Mouse (Mus musculus): Measurements from ENCODE around the gene Pctp. TPM values are rescaled to one million over a fixed set of nuclear protein-coding genes. Genes with fewer than 3 reads are reported as not detected.

Pctp gene
- polyA plus RNA-seq, 1 experiment from 2014 or later, result 8.3 TPM

- peak overlapping the region; percentile 58; the same call in 1 of the 2 replicates for H3K27ac ChIP-seq (ENCODE audit: low read depth)
- peak overlapping the region; percentile 67 for H3K4me2 ChIP-seq
- no peaks in the 10 kb centered on the region for H3K9me3 ChIP-seq (ENCODE audit: low read depth, low read length)
- DNase-seq (peak; percentile 89), ATAC-seq (ENCODE audit: insufficient read depth) (peak; percentile 58; the same call in 1 of the 2 replicates)
- H3K9ac ChIP-seq, result no peak overlapping the region; the same call in 1 of the 2 replicates
- peak overlapping the region; percentile 20 for H3K4me3 ChIP-seq (ENCODE audit: low read depth, low read length)
- H3K36me3 ChIP-seq (ENCODE audit: insufficient read depth), result no peaks in the 10 kb centered on the region
- peaks cover 23% of the 10 kb centered on the region for H3K4me1 ChIP-seq (ENCODE audit: insufficient read depth)
- peaks cover 9% of the 10 kb centered on the region; the same call in 1 of the 2 replicates for H3K27me3 ChIP-seq (ENCODE audit: insufficient read depth, low read length)
- 22% methylated on average over 10 of the region's 10 CpGs for WGBS
- no peak for TF ChIP-seq CTCF (IDR thresholded peaks at IDR 0.05; ENCODE audit: low read depth)
Measured at GRCm38 (mm10) chr11:90029354-90029753, 26.7 kb upstream of the Pctp start.

GRCm38 (mm10) chr11:90028746-90029145 is 26.1 kb upstream of the Pctp start:
- no peak for ATAC-seq (ENCODE audit: insufficient read depth)
- peaks cover 23% of the 10 kb centered on the region for H3K4me1 ChIP-seq (ENCODE audit: insufficient read depth)
- 85% methylated on average over 8 of the region's 8 CpGs for WGBS
- no peak for DNase-seq
- H3K9ac ChIP-seq, result no peak overlapping the region
- no peak overlapping the region for H3K27ac ChIP-seq (ENCODE audit: low read depth)
- TF ChIP-seq CTCF (IDR thresholded peaks at IDR 0.05; ENCODE audit: low read depth), result no peak
- peaks cover 9% of the 10 kb centered on the region; the same call in 1 of the 2 replicates for H3K27me3 ChIP-seq (ENCODE audit: insufficient read depth, low read length)
- no peaks in the 10 kb centered on the region for H3K9me3 ChIP-seq (ENCODE audit: low read depth, low read length)
- H3K4me3 ChIP-seq (ENCODE audit: low read depth, low read length), result no peak overlapping the region
- H3K4me2 ChIP-seq, result peak overlapping the region; percentile 67; the same call in 1 of the 2 replicates
- no peaks in the 10 kb centered on the region for H3K36me3 ChIP-seq (ENCODE audit: insufficient read depth)

- ATAC-seq (ENCODE audit: insufficient read depth) (no peak), DNase-seq (no peak)
- no peak for TF ChIP-seq CTCF (IDR thresholded peaks at IDR 0.05; ENCODE audit: low read depth)
- H3K27ac ChIP-seq (ENCODE audit: low read depth), result no peak overlapping the region
- no peak overlapping the region for H3K9ac ChIP-seq
- H3K27me3 ChIP-seq (ENCODE audit: insufficient read depth, low read length), result peaks cover 9% of the 10 kb centered on the region; the same call in 1 of the 2 replicates
- WGBS, result 39% methylated on average over 7 of the region's 7 CpGs
- no peaks in the 10 kb centered on the region for H3K36me3 ChIP-seq (ENCODE audit: insufficient read depth)
- H3K4me3 ChIP-seq (ENCODE audit: low read depth, low read length), result no peak overlapping the region
- peaks cover 23% of the 10 kb centered on the region for H3K4me1 ChIP-seq (ENCODE audit: insufficient read depth)
- H3K9me3 ChIP-seq (ENCODE audit: low read depth, low read length), result no peaks in the 10 kb centered on the region
- no peak overlapping the region for H3K4me2 ChIP-seq
Measured at GRCm38 (mm10) chr11:90027216-90027615, 24.5 kb upstream of the Pctp start.

- DNase-seq (no peak), ATAC-seq (ENCODE audit: insufficient read depth) (no peak)
- Histone ChIP-seq H3K9ac (no peak overlapping the region), H3K27me3 (ENCODE audit: insufficient read depth, low read length) (peaks cover 6% of the 10 kb centered on the region; the same call in 1 of the 2 replicates), H3K9me3 (ENCODE audit: low read depth, low read length) (no peaks in the 10 kb centered on the region), H3K4me1 (ENCODE audit: insufficient read depth) (peaks cover 21% of the 10 kb centered on the region), H3K27ac (ENCODE audit: low read depth) (no peak overlapping the region), H3K36me3 (ENCODE audit: insufficient read depth) (no peaks in the 10 kb centered on the region), H3K4me3 (ENCODE audit: low read depth, low read length) (no peak overlapping the region), H3K4me2 (no peak overlapping the region)
- TF ChIP-seq CTCF (IDR thresholded peaks at IDR 0.05; ENCODE audit: low read depth), result no peak
- 49% methylated on average over 5 of the region's 5 CpGs for WGBS
Measured at GRCm38 (mm10) chr11:90026802-90027174, 24.1 kb upstream of the Pctp start.

- 58% methylated on average over 14 of the region's 14 CpGs for WGBS
- DNase-seq (no peak), ATAC-seq (ENCODE audit: insufficient read depth) (no peak)
- Histone ChIP-seq H3K4me3 (ENCODE audit: low read depth, low read length) (no peak overlapping the region), H3K27me3 (ENCODE audit: insufficient read depth, low read length) (no peaks in the 10 kb centered on the region), H3K4me1 (ENCODE audit: insufficient read depth) (peaks cover 14% of the 10 kb centered on the region; the same call in 1 of the 2 replicates), H3K36me3 (ENCODE audit: insufficient read depth) (no peaks in the 10 kb centered on the region), H3K4me2 (no peak overlapping the region), H3K27ac (ENCODE audit: low read depth) (no peak overlapping the region), H3K9ac (no peak overlapping the region), H3K9me3 (ENCODE audit: low read depth, low read length) (no peaks in the 10 kb centered on the region)
- no peak for TF ChIP-seq CTCF (IDR thresholded peaks at IDR 0.05; ENCODE audit: low read depth)
Measured at GRCm38 (mm10) chr11:90025891-90026801, 23.5 kb upstream of the Pctp start.

- DNase-seq (peak; percentile 77), ATAC-seq (ENCODE audit: insufficient read depth) (no peak)
- WGBS, result 17% methylated on average over 7 of the region's 7 CpGs
- Histone ChIP-seq H3K9me3 (ENCODE audit: low read depth, low read length) (no peaks in the 10 kb centered on the region), H3K4me3 (ENCODE audit: low read depth, low read length) (no peak overlapping the region), H3K36me3 (ENCODE audit: insufficient read depth) (no peaks in the 10 kb centered on the region), H3K27ac (ENCODE audit: low read depth) (no peak overlapping the region), H3K4me1 (ENCODE audit: insufficient read depth) (no peaks in the 10 kb centered on the region), H3K9ac (no peak overlapping the region), H3K27me3 (ENCODE audit: insufficient read depth, low read length) (no peaks in the 10 kb centered on the region), H3K4me2 (no peak overlapping the region)
- TF ChIP-seq CTCF (IDR thresholded peaks at IDR 0.05; ENCODE audit: low read depth), result peak; percentile 85
Measured at GRCm38 (mm10) chr11:90019161-90019560, 16.5 kb upstream of the Pctp start.

- H3K9ac ChIP-seq, result no peak overlapping the region
- ATAC-seq (ENCODE audit: insufficient read depth) (no peak), DNase-seq (no peak)
- no peak overlapping the region for H3K27ac ChIP-seq (ENCODE audit: low read depth)
- H3K4me3 ChIP-seq (ENCODE audit: low read depth, low read length), result no peak overlapping the region
- no peaks in the 10 kb centered on the region for H3K9me3 ChIP-seq (ENCODE audit: low read depth, low read length)
- no peaks in the 10 kb centered on the region for H3K36me3 ChIP-seq (ENCODE audit: insufficient read depth)
- TF ChIP-seq CTCF (IDR thresholded peaks at IDR 0.05; ENCODE audit: low read depth), result no peak
- H3K27me3 ChIP-seq (ENCODE audit: insufficient read depth, low read length), result no peaks in the 10 kb centered on the region
- WGBS, result 53% methylated on average over 7 of the region's 7 CpGs
- H3K4me1 ChIP-seq (ENCODE audit: insufficient read depth), result no peaks in the 10 kb centered on the region
- no peak overlapping the region for H3K4me2 ChIP-seq
Measured at GRCm38 (mm10) chr11:90015281-90015680, 12.6 kb upstream of the Pctp start.

Data from lung, embryonic 14.5 days (tissue).